Mouse (Mus musculus): ENCODE data around the gene Wars.

DNA sequence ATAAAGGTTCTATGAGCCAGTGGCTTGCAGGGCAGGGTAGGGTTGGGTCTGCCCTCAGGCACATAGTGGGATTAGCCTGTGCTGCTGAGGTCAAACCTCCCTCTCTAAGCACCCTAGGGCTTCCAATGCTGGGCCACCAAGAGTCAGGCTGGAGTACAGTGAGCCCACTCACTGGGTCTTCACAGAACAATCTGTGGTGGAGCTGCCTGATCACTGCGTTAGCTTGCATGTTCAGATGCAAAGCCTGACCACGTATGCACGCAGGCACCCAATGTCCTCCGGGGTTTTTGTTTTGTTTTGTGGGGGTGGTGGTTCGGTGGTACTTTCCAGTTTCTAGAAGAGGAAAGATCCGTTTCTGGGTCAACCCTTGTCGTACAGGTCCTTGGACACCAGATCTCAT, 36.9 kb downstream of the Wars start:
- no peak for TF ChIP-seq CTCF (IDR thresholded peaks at IDR 0.05; ENCODE audit: low read depth)
- TF ChIP-seq EP300 (IDR thresholded peaks at IDR 0.05; ENCODE audit: low read depth), result no peak

All from liver, embryonic 14.5 days (tissue).